Mouse (Mus musculus) liver, adult (tissue): ENCODE data around the gene Hmg20a.

Experiments used
- GATA4 ChIP-seq: IDR thresholded peaks from 2 replicates; pipeline ENCODE4 v1.6.1; 2014; ENCODE audit warnings: mild to moderate bottlenecking, low read length; ENCODE audit not compliant: insufficient replicate concordance

The Hmg20a gene

GRCm38 (mm10) chr9:56478975-56479647, 60.7 kb downstream of the Hmg20a start:
- no peak for TF ChIP-seq GATA4

- no peak for TF ChIP-seq GATA4
These were observed 64.2 kb downstream of the Hmg20a start for GRCm38 (mm10) chr9:56482623-56483022.

- no peak for TF ChIP-seq GATA4
These were observed 67.0 kb downstream of the Hmg20a start for GRCm38 (mm10) chr9:56485423-56485822.

- no peak for TF ChIP-seq GATA4
These were observed 67.7 kb downstream of the Hmg20a start for GRCm38 (mm10) chr9:56486158-56486557.

DNA sequence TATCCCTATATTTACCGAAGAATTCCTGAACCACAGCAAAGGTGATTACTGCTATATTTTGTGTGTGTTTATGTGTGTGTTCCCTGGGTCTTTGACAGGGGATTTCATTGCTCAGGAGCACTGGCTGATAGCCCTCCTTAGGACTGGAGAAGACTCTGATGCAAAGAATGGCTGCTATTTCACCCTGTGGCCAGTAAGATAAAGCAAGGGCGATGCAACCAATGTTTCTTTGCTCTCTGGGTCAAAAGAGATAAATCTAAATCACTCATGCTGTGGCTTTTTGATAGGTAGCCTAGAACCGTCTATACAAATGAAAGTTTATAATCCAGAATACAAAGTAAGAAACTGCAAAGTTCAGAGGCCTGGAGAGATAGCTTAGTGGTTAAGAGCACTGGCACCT, 69.2 kb downstream of the Hmg20a start:
- TF ChIP-seq GATA4: no peak

- no peak for TF ChIP-seq GATA4
These were observed 74.0 kb downstream of the Hmg20a start for GRCm38 (mm10) chr9:56492391-56492790.

DNA sequence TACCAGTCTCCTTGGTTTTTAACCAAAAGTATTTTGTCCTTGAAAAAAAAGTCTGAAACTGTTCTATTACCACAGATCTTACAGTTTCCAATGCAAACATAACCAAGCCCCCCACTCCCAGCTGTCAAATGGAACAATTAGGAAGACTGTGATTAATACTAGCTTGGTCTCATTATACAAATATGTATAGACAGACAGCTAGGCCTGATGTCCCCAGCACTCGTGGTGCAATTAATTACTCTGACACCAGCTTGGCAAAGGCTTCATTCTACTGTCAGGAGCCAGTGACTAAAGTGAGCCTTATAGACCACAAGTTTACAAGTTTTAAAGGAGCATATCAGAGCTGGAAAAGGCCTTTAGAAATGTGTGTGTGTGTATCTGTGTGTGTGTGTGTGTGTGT, 74.5 kb downstream of the Hmg20a start:
- TF ChIP-seq GATA4: no peak

DNA sequence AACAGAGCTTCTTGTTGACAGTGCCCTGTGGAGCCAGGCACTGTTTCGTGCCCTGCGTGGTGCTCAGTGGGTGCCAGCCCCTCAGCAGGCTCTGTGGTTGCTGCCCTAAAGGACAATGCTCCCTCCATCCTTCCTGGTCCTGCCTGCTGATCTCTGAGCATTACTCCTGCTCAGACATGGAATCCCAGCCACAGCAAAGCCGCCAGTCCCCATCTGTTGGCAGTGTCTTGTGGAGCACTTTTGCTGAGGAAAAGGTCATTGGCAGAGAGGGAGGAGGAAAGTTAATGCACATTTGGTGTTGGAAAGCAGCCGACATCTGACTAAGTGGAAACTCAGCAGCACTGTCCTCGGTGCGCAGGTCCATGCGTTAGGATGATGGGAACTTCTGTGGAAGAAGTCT, 76.7 kb downstream of the Hmg20a start:
- TF ChIP-seq GATA4: no peak

GRCm38 (mm10) chr9:56495795-56496232, 77.4 kb downstream of the Hmg20a start:
- no peak for TF ChIP-seq GATA4

GRCm38 (mm10) chr9:56496567-56496966, 78.2 kb downstream of the Hmg20a start:
- no peak for TF ChIP-seq GATA4

DNA sequence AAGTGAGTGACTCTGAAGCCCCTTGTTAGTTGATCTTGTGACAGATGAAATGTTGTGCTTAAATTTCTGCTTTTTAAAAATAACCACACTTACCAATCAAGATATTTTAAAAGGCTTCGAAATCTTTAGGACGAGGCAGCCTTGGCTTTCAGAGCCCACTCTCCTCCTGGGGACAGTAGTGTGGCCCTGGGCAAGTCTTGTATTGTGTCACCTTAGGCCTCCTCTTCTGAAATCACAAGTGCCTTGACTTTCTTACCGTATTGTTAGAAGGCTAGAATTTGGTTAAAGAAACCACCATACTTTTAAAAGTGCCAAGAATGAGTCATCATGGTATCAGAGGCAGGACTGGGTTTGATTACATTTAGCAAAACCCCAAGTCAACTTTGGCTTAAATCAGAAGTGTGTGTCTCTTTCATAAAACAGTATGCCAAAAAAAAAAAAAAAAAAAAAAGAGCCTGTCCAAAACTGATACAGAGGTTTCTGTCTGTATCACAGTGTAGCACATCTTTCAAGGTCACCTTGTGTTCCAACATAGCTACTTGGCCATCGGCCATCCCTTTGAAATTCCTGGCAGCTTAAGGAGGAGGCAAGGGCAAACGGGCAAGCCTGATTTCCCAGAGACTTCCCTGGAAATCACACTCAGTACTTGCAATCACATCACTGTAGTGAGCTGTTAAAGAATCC, 78.9 kb downstream of the Hmg20a start:
- TF ChIP-seq GATA4: peak; percentile 59; the same call in 1 of the 2 replicates

DNA sequence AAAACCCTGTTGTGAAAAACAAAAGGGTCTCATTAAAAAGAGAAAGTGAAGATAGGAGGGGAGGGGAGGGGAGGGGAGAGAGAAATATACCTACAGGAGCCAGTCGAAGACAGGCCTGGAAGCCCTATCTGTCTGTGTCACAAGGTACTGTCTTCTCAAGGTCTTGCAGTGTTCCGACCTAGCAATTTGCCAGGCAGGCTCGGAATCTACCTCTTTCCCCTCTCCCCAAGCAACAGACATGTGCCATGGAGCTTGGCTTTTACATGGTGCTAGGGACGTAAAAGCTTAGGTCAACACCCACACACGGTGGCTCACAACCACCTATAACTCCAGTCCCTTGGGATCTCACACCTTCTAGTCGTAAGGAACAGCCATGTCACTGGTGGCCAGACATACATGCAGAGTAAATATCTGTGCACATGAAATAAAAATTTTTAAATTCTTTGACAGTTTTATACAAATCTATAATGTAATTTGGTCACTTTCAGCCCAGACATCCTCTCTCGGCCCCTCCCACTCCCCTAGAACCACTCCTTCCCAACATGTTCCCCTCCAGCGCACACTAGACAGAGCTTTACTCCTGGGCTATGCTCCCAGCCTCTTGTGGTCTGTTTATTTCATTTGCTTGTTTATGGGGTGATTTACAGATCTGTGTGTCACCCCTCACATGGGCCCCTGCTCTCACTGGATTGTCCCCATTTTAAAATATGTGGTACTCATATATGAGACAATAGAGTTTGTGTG, 81.1 kb downstream of the Hmg20a start:
- no peak for TF ChIP-seq GATA4

GRCm38 (mm10) chr9:56500893-56501590, 82.6 kb downstream of the Hmg20a start:
- peak; percentile 54; the same call in 1 of the 2 replicates for TF ChIP-seq GATA4

- TF ChIP-seq GATA4: no peak; the same call in 1 of the 2 replicates
These were observed 83.5 kb downstream of the Hmg20a start for GRCm38 (mm10) chr9:56501721-56502542.
